Mouse (Mus musculus): ENCODE measurements at regions not wholly inside any gene's neighbourhood (a gene's known extent, or its start where the extent isn't known, plus 50 kb on each side); places are given as distances from the start of the nearest gene placed in this dataset.

DNA sequence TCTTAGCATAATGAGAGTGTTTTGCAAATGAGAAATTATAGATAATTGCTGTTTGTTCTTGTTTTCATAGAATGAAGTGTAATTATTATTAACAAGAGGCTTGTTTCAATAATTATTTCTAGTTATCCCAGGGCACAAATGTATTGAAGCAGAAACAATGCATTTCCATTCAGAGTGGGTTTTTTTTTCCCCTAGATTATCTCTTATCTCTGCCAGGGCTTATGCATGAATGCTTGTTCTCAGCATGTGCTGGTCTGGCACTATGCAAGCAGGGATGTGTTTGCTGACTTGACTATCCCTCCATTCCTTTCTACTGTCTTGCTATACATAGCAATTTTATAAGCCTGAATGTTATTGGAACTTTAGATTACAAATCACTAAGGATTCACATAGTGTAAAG lies 971.4 kb downstream of the Mat2b start:
- no peak for TF ChIP-seq POLR2A (IDR thresholded peaks at IDR 0.05; ENCODE audit: borderline replicate concordance, low read depth, low read length)
- no peak for TF ChIP-seq CTCF (IDR thresholded peaks at IDR 0.05; ENCODE audit: low read depth, low read length)

Data from bone marrow macrophage, adult 2 months (primary cell).